Mouse (Mus musculus): Measurements from ENCODE around the gene 9430015G10Rik. TPM values are rescaled to one million over a fixed set of nuclear protein-coding genes. Genes with fewer than 3 reads are reported as not detected.

Gene 9430015G10Rik
- polyA plus RNA-seq, 1 experiment from 2014 or later, result 84.0 TPM

DNA sequence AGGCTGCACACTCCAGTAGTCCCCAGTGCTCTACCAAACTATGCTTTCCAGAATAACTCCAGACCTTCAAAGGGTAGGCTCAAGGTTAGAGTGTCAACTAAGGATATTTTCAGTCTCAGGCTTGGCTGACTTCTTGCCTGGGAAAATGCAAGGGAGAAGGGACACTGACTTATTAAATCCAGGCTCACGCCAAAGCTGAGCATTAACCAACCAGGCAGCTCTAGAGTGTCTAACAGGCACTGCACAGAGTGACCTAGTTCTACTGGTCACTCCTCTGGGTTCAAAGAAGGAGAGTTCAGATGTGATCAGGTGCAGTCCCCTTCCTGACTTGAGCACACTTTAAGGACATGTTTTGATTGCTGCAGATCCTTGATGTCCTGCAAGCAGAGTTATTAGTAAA lies 17.0 kb upstream of the 9430015G10Rik start:
- Histone ChIP-seq H3K9ac (ENCODE audit: low read length) (no peak overlapping the region), H3K4me1 (replicated peaks; ENCODE audit: control insufficient read depth, insufficient read depth, low read length) (no peaks in the 10 kb centered on the region), H3K4me3 (ENCODE audit: low read depth, low read length) (no peak overlapping the region), H3K9me3 (ENCODE audit: control insufficient read depth, low read length) (no peaks in the 10 kb centered on the region), H3K27ac (ENCODE audit: low read depth, low read length) (no peak overlapping the region), H3K4me2 (ENCODE audit: low read depth, low read length, severe bottlenecking) (no peak overlapping the region), H3K27me3 (ENCODE audit: control insufficient read depth, insufficient read depth, low read length) (no peaks in the 10 kb centered on the region), H3K36me3 (ENCODE audit: control insufficient read depth, insufficient read depth, low read length) (no peaks in the 10 kb centered on the region)
- ATAC-seq (replicated peaks; ENCODE audit: low FRiP score) (no peak), DNase-seq (ENCODE audit: low spot score) (no peak)
- WGBS, result 86% methylated on average over 1 of the region's 1 CpGs

DNA sequence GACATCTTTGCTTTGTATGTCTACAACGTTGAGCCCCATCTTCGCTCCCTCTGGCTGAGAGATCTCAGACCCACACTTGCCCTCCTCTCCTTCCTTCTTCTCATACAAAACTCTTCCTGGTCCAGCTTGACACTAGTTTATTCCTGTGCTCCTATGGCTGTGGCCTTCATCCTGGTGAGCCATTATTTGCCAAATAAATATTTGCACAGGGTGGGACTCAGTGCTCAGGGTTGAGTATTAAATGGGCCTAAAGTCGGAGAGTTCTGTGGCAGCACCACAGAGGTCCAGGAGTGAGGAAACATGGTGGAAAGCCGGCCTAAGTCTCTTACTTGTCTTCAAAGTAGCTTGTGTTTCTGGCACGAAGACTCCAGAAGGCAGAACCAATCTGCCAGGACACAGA lies 16.0 kb upstream of the 9430015G10Rik start:
- Histone ChIP-seq H3K4me1 (replicated peaks; ENCODE audit: control insufficient read depth, insufficient read depth, low read length) (no peaks in the 10 kb centered on the region), H3K36me3 (ENCODE audit: control insufficient read depth, insufficient read depth, low read length) (no peaks in the 10 kb centered on the region), H3K27ac (ENCODE audit: low read depth, low read length) (no peak overlapping the region), H3K9ac (ENCODE audit: low read length) (no peak overlapping the region), H3K4me2 (ENCODE audit: low read depth, low read length, severe bottlenecking) (no peak overlapping the region), H3K4me3 (ENCODE audit: low read depth, low read length) (no peak overlapping the region), H3K9me3 (ENCODE audit: control insufficient read depth, low read length) (no peaks in the 10 kb centered on the region), H3K27me3 (ENCODE audit: control insufficient read depth, insufficient read depth, low read length) (no peaks in the 10 kb centered on the region)
- DNase-seq (ENCODE audit: low spot score) (no peak), ATAC-seq (replicated peaks; ENCODE audit: low FRiP score) (no peak)
- WGBS, result 84% methylated on average over 5 of the region's 5 CpGs

DNA sequence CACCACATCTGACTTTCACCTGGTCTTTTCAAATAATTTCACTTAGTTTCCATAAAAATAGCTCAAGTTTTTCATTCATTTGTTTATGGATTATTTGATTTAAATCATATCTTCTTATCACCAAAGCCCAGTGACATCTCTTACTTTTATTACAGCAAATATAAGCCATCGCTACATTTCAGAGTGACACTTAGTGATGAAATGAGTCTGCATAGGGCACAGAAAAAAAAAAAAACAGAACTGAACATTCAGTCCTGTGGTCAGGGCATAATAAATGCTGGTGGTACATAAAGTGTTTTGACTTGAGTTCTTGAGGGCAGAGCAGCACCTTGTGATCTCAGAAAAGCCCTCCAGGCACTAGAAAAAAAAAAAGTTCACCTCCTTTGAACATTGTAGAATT lies 13.6 kb upstream of the 9430015G10Rik start:
- Histone ChIP-seq H3K4me3 (ENCODE audit: low read depth, low read length) (no peak overlapping the region), H3K4me2 (ENCODE audit: low read depth, low read length, severe bottlenecking) (no peak overlapping the region), H3K36me3 (ENCODE audit: control insufficient read depth, insufficient read depth, low read length) (no peaks in the 10 kb centered on the region), H3K27me3 (ENCODE audit: control insufficient read depth, insufficient read depth, low read length) (no peaks in the 10 kb centered on the region), H3K9ac (ENCODE audit: low read length) (no peak overlapping the region), H3K4me1 (replicated peaks; ENCODE audit: control insufficient read depth, insufficient read depth, low read length) (no peaks in the 10 kb centered on the region), H3K27ac (ENCODE audit: low read depth, low read length) (no peak overlapping the region), H3K9me3 (ENCODE audit: control insufficient read depth, low read length) (no peaks in the 10 kb centered on the region)
- DNase-seq (ENCODE audit: low spot score), result no peak
- WGBS, result 89% methylated on average over 1 of the region's 1 CpGs
- ATAC-seq (replicated peaks; ENCODE audit: low FRiP score), result no peak

DNA sequence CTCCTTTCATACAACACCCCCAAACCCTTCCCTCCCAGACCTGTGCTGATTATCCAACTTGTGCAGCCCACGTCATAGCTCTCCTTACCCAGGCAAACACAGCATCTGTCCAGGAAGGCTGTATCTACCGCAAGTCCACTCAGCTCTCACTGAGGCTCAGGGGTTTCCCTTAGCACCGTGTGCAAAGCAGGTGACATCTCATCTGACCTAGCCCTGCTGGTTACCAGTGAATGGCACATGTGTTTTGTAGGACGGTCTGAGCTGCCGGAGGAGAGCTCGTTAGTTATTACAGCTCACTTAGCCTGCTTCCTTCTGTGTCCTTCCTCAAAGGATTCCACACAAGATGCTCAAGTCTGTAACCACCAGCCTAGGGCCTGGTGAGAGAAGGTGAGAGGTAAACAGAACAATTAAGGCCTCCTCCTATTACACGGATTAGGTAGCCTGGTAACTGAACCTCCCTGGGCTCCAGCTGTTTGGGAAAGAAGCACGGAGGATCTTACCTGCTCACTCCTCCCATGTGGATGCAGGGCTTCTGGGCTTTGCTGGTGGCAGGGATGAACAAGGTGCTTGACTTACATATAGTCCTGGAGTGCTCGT lies 11.9 kb upstream of the 9430015G10Rik start:
- no peaks in the 10 kb centered on the region for H3K36me3 ChIP-seq (ENCODE audit: control insufficient read depth, insufficient read depth, low read length)
- no peak; the same call in 1 of the 2 replicates for ATAC-seq (replicated peaks; ENCODE audit: low FRiP score)
- no peak overlapping the region for H3K9ac ChIP-seq (ENCODE audit: low read length)
- no peaks in the 10 kb centered on the region for H3K4me1 ChIP-seq (replicated peaks; ENCODE audit: control insufficient read depth, insufficient read depth, low read length)
- no peak overlapping the region for H3K27ac ChIP-seq (ENCODE audit: low read depth, low read length)
- no peak overlapping the region for H3K4me3 ChIP-seq (ENCODE audit: low read depth, low read length)
- no peaks in the 10 kb centered on the region for H3K27me3 ChIP-seq (ENCODE audit: control insufficient read depth, insufficient read depth, low read length)
- H3K9me3 ChIP-seq (ENCODE audit: control insufficient read depth, low read length), result no peaks in the 10 kb centered on the region
- DNase-seq (ENCODE audit: low spot score), result no peak
- 49% methylated on average over 9 of the region's 9 CpGs for WGBS
- no peak overlapping the region for H3K4me2 ChIP-seq (ENCODE audit: low read depth, low read length, severe bottlenecking)

DNA sequence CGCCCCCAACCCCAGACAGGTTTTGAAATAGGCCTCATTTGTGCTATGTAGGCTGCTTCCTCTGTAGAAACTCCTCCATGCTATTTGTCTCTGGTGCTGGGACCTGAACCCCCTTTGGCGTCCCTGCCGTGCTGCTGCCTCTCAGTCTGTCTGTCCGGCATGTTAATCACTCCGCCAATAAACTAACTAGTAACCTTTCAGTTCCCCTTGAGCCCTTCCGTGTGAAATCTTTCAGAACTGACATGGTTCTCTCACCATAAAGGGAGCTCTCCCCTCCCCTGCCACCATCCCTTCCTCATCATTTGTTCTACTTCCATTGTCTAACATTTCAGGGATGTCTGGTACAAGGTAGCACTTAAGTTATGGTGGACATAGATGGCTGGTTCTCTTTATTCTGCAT lies 10.4 kb upstream of the 9430015G10Rik start:
- Histone ChIP-seq H3K9me3 (ENCODE audit: control insufficient read depth, low read length) (no peaks in the 10 kb centered on the region), H3K4me3 (ENCODE audit: low read depth, low read length) (no peak overlapping the region), H3K4me2 (ENCODE audit: low read depth, low read length, severe bottlenecking) (no peak overlapping the region), H3K4me1 (replicated peaks; ENCODE audit: control insufficient read depth, insufficient read depth, low read length) (no peaks in the 10 kb centered on the region), H3K27me3 (ENCODE audit: control insufficient read depth, insufficient read depth, low read length) (no peaks in the 10 kb centered on the region), H3K9ac (ENCODE audit: low read length) (no peak overlapping the region), H3K27ac (ENCODE audit: low read depth, low read length) (no peak overlapping the region), H3K36me3 (ENCODE audit: control insufficient read depth, insufficient read depth, low read length) (no peaks in the 10 kb centered on the region)
- WGBS, result 73% methylated on average over 6 of the region's 6 CpGs
- DNase-seq (ENCODE audit: low spot score) (no peak), ATAC-seq (replicated peaks; ENCODE audit: low FRiP score) (no peak)

DNA sequence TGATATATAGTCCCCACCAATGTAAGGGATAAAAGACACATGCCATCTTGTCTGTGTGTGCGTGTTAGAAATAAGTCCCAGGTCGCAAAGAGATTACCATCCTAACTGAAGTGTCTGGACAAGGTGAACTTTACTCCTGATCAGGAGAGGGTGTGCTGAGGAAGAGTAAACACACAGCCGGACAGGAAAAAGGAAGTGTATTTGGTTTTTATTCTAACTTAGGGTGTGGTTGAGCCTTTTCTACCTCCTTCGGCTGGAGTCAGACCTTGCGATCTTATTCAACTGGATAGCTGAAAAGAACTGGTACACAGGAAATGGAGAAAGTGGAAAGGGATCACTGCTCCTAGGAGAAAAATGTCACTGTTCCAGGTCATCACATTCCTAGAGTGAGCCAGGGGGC lies 9.3 kb upstream of the 9430015G10Rik start:
- Histone ChIP-seq H3K4me1 (replicated peaks; ENCODE audit: control insufficient read depth, insufficient read depth, low read length) (no peaks in the 10 kb centered on the region), H3K9me3 (ENCODE audit: control insufficient read depth, low read length) (no peaks in the 10 kb centered on the region), H3K4me2 (ENCODE audit: low read depth, low read length, severe bottlenecking) (no peak overlapping the region), H3K4me3 (ENCODE audit: low read depth, low read length) (no peak overlapping the region), H3K27ac (ENCODE audit: low read depth, low read length) (no peak overlapping the region), H3K27me3 (ENCODE audit: control insufficient read depth, insufficient read depth, low read length) (no peaks in the 10 kb centered on the region), H3K9ac (ENCODE audit: low read length) (no peak overlapping the region), H3K36me3 (ENCODE audit: control insufficient read depth, insufficient read depth, low read length) (no peaks in the 10 kb centered on the region)
- ATAC-seq (replicated peaks; ENCODE audit: low FRiP score) (no peak), DNase-seq (ENCODE audit: low spot score) (no peak)
- WGBS, result 91% methylated on average over 5 of the region's 5 CpGs

DNA sequence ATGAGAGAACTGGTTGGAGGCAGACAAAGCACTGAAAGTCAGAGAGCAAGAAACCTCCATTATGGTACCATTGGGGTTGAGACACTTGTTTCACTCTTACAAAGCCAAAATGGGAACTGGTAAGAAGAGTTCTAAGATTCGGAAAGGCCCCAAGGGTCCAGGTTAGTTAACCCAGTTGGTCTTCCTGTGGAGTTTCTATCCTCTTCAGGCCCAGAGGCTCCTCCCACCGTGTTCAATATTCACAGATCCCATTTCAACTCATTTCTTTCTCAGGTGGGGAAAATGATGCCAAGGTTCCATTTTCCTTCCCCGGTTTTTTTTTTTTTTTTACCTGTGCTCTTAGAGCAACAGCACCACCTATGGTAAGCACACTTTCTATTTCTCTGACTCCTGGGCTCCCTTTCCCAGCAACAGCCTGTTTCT lies 8.3 kb upstream of the 9430015G10Rik start:
- Histone ChIP-seq H3K36me3 (ENCODE audit: control insufficient read depth, insufficient read depth, low read length) (no peaks in the 10 kb centered on the region), H3K4me1 (replicated peaks; ENCODE audit: control insufficient read depth, insufficient read depth, low read length) (no peaks in the 10 kb centered on the region), H3K27me3 (ENCODE audit: control insufficient read depth, insufficient read depth, low read length) (no peaks in the 10 kb centered on the region), H3K9ac (ENCODE audit: low read length) (no peak overlapping the region), H3K4me3 (ENCODE audit: low read depth, low read length) (no peak overlapping the region), H3K4me2 (ENCODE audit: low read depth, low read length, severe bottlenecking) (no peak overlapping the region), H3K27ac (ENCODE audit: low read depth, low read length) (no peak overlapping the region), H3K9me3 (ENCODE audit: control insufficient read depth, low read length) (no peaks in the 10 kb centered on the region)
- DNase-seq (ENCODE audit: low spot score) (no peak), ATAC-seq (replicated peaks; ENCODE audit: low FRiP score) (no peak)
- WGBS, result 48% methylated on average over 3 of the region's 3 CpGs

DNA sequence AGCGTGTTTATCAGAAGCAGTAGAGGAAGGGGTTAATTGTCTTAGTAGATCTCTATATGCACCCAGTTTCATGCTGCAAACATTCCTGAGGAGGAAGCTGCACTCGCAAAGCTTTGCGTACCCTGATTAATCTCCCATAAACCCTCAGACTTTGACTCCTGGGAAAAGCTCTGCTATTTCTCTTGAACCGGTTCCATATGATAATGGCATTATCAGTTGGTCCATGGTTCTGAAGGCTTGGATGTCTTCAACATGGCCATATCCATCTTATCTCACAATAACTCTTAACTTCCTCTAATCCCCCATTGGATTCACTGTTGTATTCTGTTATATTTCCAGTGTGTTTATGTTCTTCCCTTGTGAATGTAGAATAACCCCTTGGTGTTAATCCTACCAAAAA lies 6.4 kb upstream of the 9430015G10Rik start:
- WGBS, result 88% methylated on average over 4 of the region's 4 CpGs
- H3K27ac ChIP-seq (ENCODE audit: low read depth, low read length), result no peak overlapping the region

More for the DNA sequence above, 6.4 kb upstream of the 9430015G10Rik start:
- Histone ChIP-seq H3K36me3 (ENCODE audit: control insufficient read depth, insufficient read depth, low read length) (no peaks in the 10 kb centered on the region), H3K4me1 (replicated peaks; ENCODE audit: control insufficient read depth, insufficient read depth, low read length) (no peaks in the 10 kb centered on the region), H3K9ac (ENCODE audit: low read length) (no peak overlapping the region), H3K9me3 (ENCODE audit: control insufficient read depth, low read length) (no peaks in the 10 kb centered on the region), H3K4me3 (ENCODE audit: low read depth, low read length) (no peak overlapping the region), H3K27me3 (ENCODE audit: control insufficient read depth, insufficient read depth, low read length) (no peaks in the 10 kb centered on the region), H3K4me2 (ENCODE audit: low read depth, low read length, severe bottlenecking) (no peak overlapping the region)
- ATAC-seq (replicated peaks; ENCODE audit: low FRiP score) (no peak), DNase-seq (ENCODE audit: low spot score) (no peak)

Data from forebrain, embryonic 11.5 days (tissue).